Mouse (Mus musculus) stomach, embryonic 14.5 days (tissue): ENCODE measurements around the gene Tmem246. TPM values are rescaled to one million over a fixed set of nuclear protein-coding genes. Genes with fewer than 3 reads are reported as not detected.

ENCODE experiments used
- ATAC-seq: fragments of 200-750 bp; cut with Nextera tagmentation; 2 replicates; pipeline ENCODE4 v1.8.0; 2017; ENCODE audit warnings: low read depth, moderate TSS enrichment; ENCODE audit not compliant: insufficient number of reproducible peaks, insufficient read depth, low FRiP score
- H3K27ac ChIP-seq: fragments of 300-500 bp; sonication (generic); 2 replicates; pipeline ENCODE4 v1.5.1; 2014; ENCODE audit warnings: mild to moderate bottlenecking, low read length, moderate library complexity, mixed read lengths
- H3K27me3 ChIP-seq: fragments of 300-500 bp; sonication (generic); 2 replicates; pipeline ENCODE4 v1.6.1; 2014; ENCODE audit warnings: low read length, control low read depth, mixed read lengths; ENCODE audit not compliant: control insufficient read depth, insufficient read depth
- H3K36me3 ChIP-seq: fragments of 300-500 bp; sonication (generic); 2 replicates; pipeline ENCODE4 v1.6.1; 2014; ENCODE audit warnings: mild to moderate bottlenecking, control low read depth, low read length, moderate library complexity, mixed read lengths; ENCODE audit not compliant: control insufficient read depth, insufficient read depth
- H3K4me1 ChIP-seq: fragments of 300-500 bp; sonication (generic); 2 replicates; pipeline ENCODE4 v1.6.1; 2014; ENCODE audit warnings: low read length, control low read depth, mixed read lengths; ENCODE audit not compliant: control insufficient read depth, insufficient read depth
- H3K4me2 ChIP-seq: fragments of 300-500 bp; sonication (generic); replicated peaks from 2 replicates; pipeline ENCODE4 v1.6.1; 2014; ENCODE audit warnings: low read depth, low read length, control low read depth
- H3K4me3 ChIP-seq: fragments of 300-500 bp; sonication (generic); 2 replicates; pipeline ENCODE4 v1.5.1; 2014; ENCODE audit warnings: low read depth, low read length, control low read depth
- H3K9ac ChIP-seq: fragments of 300-500 bp; sonication (generic); replicated peaks from 2 replicates; pipeline ENCODE4 v1.6.1; 2014; ENCODE audit warnings: low read depth, mild to moderate bottlenecking, control low read depth, low read length, moderate library complexity, mixed read lengths
- H3K9me3 ChIP-seq: fragments of 300-500 bp; sonication (generic); 2 replicates; pipeline ENCODE4 v1.6.1; 2016; ENCODE audit warnings: low read depth, low read length, control low read depth; ENCODE audit not compliant: control insufficient read depth
- WGBS: fragments of 180-500 bp; shearing (Covaris S2); extraction: QIAGEN DNeasy Blood & Tissue Kit; methylation state at CpG from one replicate; pipeline ENCODE4 v1.1.7; 2014; 5-methylcytosine and 5-hydroxymethylcytosine counted together
- polyA plus RNA-seq: library from polyadenylated mRNA; unstranded; fragments of >200 nt; fragmentation: Nextera tagmentation; extraction: Ambion mirVana; gene quantifications from 2 replicates; pipeline ENCODE4 v1.2.1, GENCODE M21; 2014

Tmem246 gene
- polyA plus RNA-seq, 1 experiment from 2014 or later, result 30.1 TPM

DNA sequence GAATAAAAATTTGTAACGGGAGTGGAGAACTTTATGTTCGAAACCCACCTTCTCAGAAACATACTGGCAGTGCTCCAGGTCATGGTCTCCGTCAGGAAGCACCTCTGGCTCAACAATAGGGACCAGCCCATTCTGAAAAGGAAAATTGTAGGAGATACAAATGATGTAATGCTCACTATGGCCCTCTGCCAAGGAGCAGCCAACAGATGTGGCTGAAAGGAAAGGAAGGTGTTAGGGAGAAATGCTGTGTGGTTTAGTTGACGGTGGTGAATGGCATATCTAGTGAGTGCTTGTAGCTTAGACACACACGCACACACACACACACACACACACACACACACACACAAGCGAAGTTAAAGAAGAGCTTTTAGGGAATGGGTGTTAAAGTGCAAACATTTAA, 58.0 kb downstream of the Tmem246 start:
- Histone ChIP-seq H3K9ac (no peak overlapping the region), H3K27ac (no peak overlapping the region), H3K4me1 (no peaks in the 10 kb centered on the region), H3K9me3 (no peaks in the 10 kb centered on the region), H3K4me2 (no peak overlapping the region), H3K4me3 (no peak overlapping the region), H3K36me3 (no peaks in the 10 kb centered on the region), H3K27me3 (no peaks in the 10 kb centered on the region)
- no peak for ATAC-seq
- 52% methylated on average over 6 of the region's 6 CpGs for WGBS

DNA sequence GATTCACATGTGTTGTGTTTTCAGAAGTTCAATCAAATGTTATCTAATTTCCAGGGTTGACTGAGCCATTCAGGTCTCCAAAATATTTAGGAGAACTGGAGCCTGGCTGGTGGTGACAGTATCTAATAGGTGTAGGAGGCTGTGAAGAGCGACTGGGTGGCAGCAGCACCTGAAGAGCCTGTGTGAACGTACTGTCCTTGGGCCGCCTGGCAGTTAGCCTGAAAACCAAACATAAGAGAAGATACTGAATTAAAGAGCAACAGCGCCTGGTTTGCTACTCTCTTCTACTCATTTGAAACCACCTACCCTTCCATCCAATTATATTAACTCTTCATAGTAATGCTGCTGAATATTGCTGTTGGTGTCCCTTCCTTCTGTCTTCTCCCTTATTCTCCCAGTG, 61.0 kb downstream of the Tmem246 start:
- no peaks in the 10 kb centered on the region for H3K9me3 ChIP-seq
- no peaks in the 10 kb centered on the region for H3K4me1 ChIP-seq
- ATAC-seq, result no peak
- no peaks in the 10 kb centered on the region for H3K36me3 ChIP-seq
- no peak overlapping the region for H3K4me2 ChIP-seq
- no peak overlapping the region for H3K27ac ChIP-seq
- 83% methylated on average over 4 of the region's 4 CpGs for WGBS
- H3K27me3 ChIP-seq, result no peaks in the 10 kb centered on the region
- H3K4me3 ChIP-seq, result no peak overlapping the region
- H3K9ac ChIP-seq, result no peak overlapping the region

DNA sequence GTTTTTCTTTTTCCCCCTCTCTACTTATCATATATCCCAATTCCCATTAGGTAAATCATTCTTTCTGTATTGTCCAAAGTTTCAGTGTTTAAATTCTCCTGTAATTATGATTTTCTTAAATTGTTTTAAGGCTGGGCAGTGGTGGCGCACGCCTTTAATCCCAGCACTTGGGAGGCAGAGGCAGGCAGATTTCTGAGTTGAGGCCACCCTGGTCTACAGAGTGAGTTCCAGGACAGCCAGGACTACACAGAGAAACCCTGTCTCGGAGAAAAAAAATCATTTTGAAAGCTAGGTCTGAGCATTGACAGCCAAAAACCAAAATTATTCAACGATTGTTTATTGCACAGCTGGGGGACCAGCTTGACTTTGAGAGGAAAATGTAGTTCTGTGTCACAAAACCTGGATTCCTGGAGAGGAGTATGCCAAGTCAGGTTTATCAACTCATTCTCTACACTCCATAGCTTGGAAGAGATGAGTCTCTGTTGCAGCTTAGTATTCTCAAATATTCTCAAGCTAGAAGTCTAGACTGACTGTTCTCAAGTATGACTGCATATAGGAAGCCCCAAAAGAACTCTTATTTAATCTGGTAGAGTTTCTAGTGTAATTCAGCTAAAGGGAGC, 61.9 kb downstream of the Tmem246 start:
- Histone ChIP-seq H3K36me3 (no peaks in the 10 kb centered on the region), H3K4me3 (no peak overlapping the region), H3K27ac (no peak overlapping the region), H3K4me1 (no peaks in the 10 kb centered on the region), H3K9ac (no peak overlapping the region), H3K4me2 (no peak overlapping the region), H3K27me3 (no peaks in the 10 kb centered on the region), H3K9me3 (no peaks in the 10 kb centered on the region)
- WGBS, result 88% methylated on average over 4 of the region's 4 CpGs
- ATAC-seq, result no peak

DNA sequence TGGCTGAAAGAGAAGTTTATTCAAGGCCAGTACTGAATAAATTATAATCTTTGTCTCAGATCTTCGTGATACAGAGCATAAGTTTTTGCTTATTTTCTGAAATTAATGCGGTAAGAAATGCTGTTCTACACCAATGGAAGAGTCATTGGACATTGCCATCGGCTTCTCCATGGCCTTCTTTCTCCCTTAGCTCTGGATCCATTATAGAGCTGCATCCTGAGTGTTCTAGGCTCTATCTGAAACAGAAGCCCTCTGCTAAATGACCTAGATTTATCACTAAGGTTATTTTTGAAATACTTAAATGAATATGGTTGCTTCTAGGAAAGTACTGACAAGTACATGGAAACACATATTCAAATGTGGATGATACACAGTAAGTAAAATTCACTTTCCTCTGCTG, 62.6 kb downstream of the Tmem246 start:
- Histone ChIP-seq H3K4me2 (no peak overlapping the region), H3K27me3 (no peaks in the 10 kb centered on the region), H3K4me3 (no peak overlapping the region), H3K9ac (no peak overlapping the region), H3K36me3 (peaks cover 2% of the 10 kb centered on the region; the same call in 1 of the 2 replicates), H3K9me3 (no peaks in the 10 kb centered on the region), H3K4me1 (no peaks in the 10 kb centered on the region), H3K27ac (no peak overlapping the region)
- ATAC-seq, result no peak
- 87% methylated on average over 3 of the region's 3 CpGs for WGBS

Other genes with a start within 250 kb of the Tmem246 start
- gene Acnat2, start 189.7 kb downstream of the Tmem246 start, polyA plus RNA-seq, result not detected in 2 replicates
- 0.42 and 0.86 TPM in 2 replicates for gene Acnat1, start 124.0 kb downstream of the Tmem246 start, polyA plus RNA-seq
- 0.20 TPM in 1 of 2 replicates, not detected in the other for gene Baat, start 91.3 kb downstream of the Tmem246 start, polyA plus RNA-seq
- 91.4 and 93.6 TPM in 2 replicates for gene Mrpl50, start 76.8 kb downstream of the Tmem246 start, polyA plus RNA-seq
- gene Zfp189, start 76.7 kb downstream of the Tmem246 start, polyA plus RNA-seq, result 7.1 and 8.7 TPM in 2 replicates
- 2.6 and 2.7 TPM in 2 replicates for gene Aldob, start 48.3 kb downstream of the Tmem246 start, polyA plus RNA-seq
- 48.6 and 59.6 TPM in 2 replicates for gene Rnf20, start 34.1 kb upstream of the Tmem246 start, polyA plus RNA-seq
- gene Ppp3r2, start 84.1 kb upstream of the Tmem246 start, polyA plus RNA-seq, result 0.13 TPM in 1 of 2 replicates, not detected in the other
- gene Grin3a, start 247.9 kb upstream of the Tmem246 start, polyA plus RNA-seq, result 2.1 TPM in 2 replicates